Mouse (Mus musculus) kidney, postnatal 0 days (tissue): ENCODE data around the gene Tmigd3. TPM values are rescaled to one million over a fixed set of nuclear protein-coding genes. Genes with fewer than 3 reads are reported as not detected.

Experiments used
- ATAC-seq: fragments of 200-750 bp; cut with Nextera tagmentation; replicated peaks from 2 replicates; pipeline ENCODE4 v1.8.0; 2017; ENCODE audit warnings: low read depth, moderate number of reproducible peaks, moderate TSS enrichment, moderate library complexity; ENCODE audit not compliant: low FRiP score
- DNase-seq: peaks from one replicate; pipeline ENCODE4 v3.0.0-alpha.2; 2016; ENCODE audit warnings: low spot score
- H3K27ac ChIP-seq: fragments of 300-500 bp; sonication (generic); 2 replicates; pipeline ENCODE4 v1.5.1; 2014; ENCODE audit warnings: mild to moderate bottlenecking
- H3K27me3 ChIP-seq: fragments of 300-500 bp; sonication (generic); 2 replicates; pipeline ENCODE4 v1.6.1; 2014; ENCODE audit warnings: low read length, mixed read lengths; ENCODE audit not compliant: insufficient read depth
- H3K36me3 ChIP-seq: fragments of 300-500 bp; sonication (generic); 2 replicates; pipeline ENCODE4 v1.6.1; 2014; ENCODE audit warnings: low read length, mixed read lengths; ENCODE audit not compliant: insufficient read depth
- H3K4me1 ChIP-seq: fragments of 300-500 bp; sonication (generic); replicated peaks from 2 replicates; pipeline ENCODE4 v1.6.1; 2014; ENCODE audit warnings: antibody characterized with exemption, low read length, mixed read lengths; ENCODE audit not compliant: insufficient read depth
- H3K4me2 ChIP-seq: fragments of 300-500 bp; sonication (generic); 2 replicates; pipeline ENCODE4 v1.6.1; 2014; ENCODE audit warnings: mild to moderate bottlenecking, low read length, moderate library complexity, mixed read lengths
- H3K4me3 ChIP-seq: fragments of 300-500 bp; sonication (generic); replicated peaks from 2 replicates; pipeline ENCODE4 v1.5.1; 2014; ENCODE audit warnings: low read depth, low read length
- H3K9ac ChIP-seq: fragments of 300-500 bp; sonication (generic); 2 replicates; pipeline ENCODE4 v1.6.1; 2014; ENCODE audit warnings: low read depth, low read length
- H3K9me3 ChIP-seq: fragments of 300-500 bp; sonication (generic); replicated peaks from 2 replicates; pipeline ENCODE4 v1.6.1; 2016; ENCODE audit warnings: low read length, inconsistent platforms, mixed read lengths
- CTCF ChIP-seq: IDR thresholded peaks from 2 replicates; pipeline ENCODE4 v1.5.1; 2016; ENCODE audit warnings: antibody characterized with exemption, low read depth, mild to moderate bottlenecking, moderate library complexity
- WGBS: fragments of 180-500 bp; shearing (Covaris S2); extraction: QIAGEN DNeasy Blood & Tissue Kit; methylation state at CpG from one replicate; pipeline ENCODE4 v1.1.7; 2014; 5-methylcytosine and 5-hydroxymethylcytosine counted together
- polyA plus RNA-seq: library from polyadenylated mRNA; unstranded; fragments of >200 nt; fragmentation: Nextera tagmentation; extraction: Ambion mirVana; gene quantifications from 2 replicates; pipeline ENCODE4 v1.2.1, GENCODE M21; 2015

The Tmigd3 gene
- 0.18 TPM in 1 of 2 replicates, not detected in the other for polyA plus RNA-seq

- no peak within 1 kb of the TSS for H3K4me2 ChIP-seq
- H3K9me3 ChIP-seq: no peaks in the 10 kb centered on the region
- DNase-seq (no peak), ATAC-seq (no peak)
- WGBS: 89% methylated on average over 3 of the region's 3 CpGs
- no peaks in the 10 kb centered on the region for H3K4me1 ChIP-seq
- H3K9ac ChIP-seq: no peak within 1 kb of the TSS
- H3K27ac ChIP-seq: no peak within 1 kb of the TSS
- no peak for TF ChIP-seq CTCF
- H3K4me3 ChIP-seq: no peak within 1 kb of the TSS
- H3K36me3 ChIP-seq: no peaks in the 10 kb centered on the region
- H3K27me3 ChIP-seq: no peaks in the 10 kb centered on the region
Observed at GRCm38 (mm10) chr3:105870558-105870957, at the start of gene Tmigd3, which contains the start of gene Adora3. Gene Tmigd3 (plus strand): TSS chr3:105870903. Gene Adora3 (plus strand): TSS chr3:105870858.

GRCm38 (mm10) chr3:105821504-105821903 is 49.2 kb upstream of the Tmigd3 start:
- Histone ChIP-seq H3K9ac (no peak overlapping the region), H3K4me3 (no peak overlapping the region), H3K36me3 (no peaks in the 10 kb centered on the region), H3K4me2 (no peak overlapping the region), H3K4me1 (no peaks in the 10 kb centered on the region; the same call in 1 of the 2 replicates), H3K9me3 (no peaks in the 10 kb centered on the region), H3K27ac (no peak overlapping the region), H3K27me3 (no peaks in the 10 kb centered on the region)
- ATAC-seq (no peak), DNase-seq (no peak)
- no peak for TF ChIP-seq CTCF
- 92% methylated on average over 3 of the region's 3 CpGs for WGBS

- Histone ChIP-seq H3K36me3 (no peaks in the 10 kb centered on the region), H3K27ac (no peak overlapping the region), H3K9ac (no peak overlapping the region), H3K4me2 (no peak overlapping the region), H3K27me3 (no peaks in the 10 kb centered on the region), H3K4me1 (no peaks in the 10 kb centered on the region; the same call in 1 of the 2 replicates), H3K9me3 (no peaks in the 10 kb centered on the region), H3K4me3 (no peak overlapping the region)
- DNase-seq (no peak), ATAC-seq (no peak)
- no peak for TF ChIP-seq CTCF
Observed at GRCm38 (mm10) chr3:105823609-105824008, 47.1 kb upstream of the Tmigd3 start.

GRCm38 (mm10) chr3:105824103-105824502 is 46.6 kb upstream of the Tmigd3 start:
- no peak overlapping the region for H3K27ac ChIP-seq
- no peak for TF ChIP-seq CTCF
- H3K36me3 ChIP-seq: no peaks in the 10 kb centered on the region
- no peaks in the 10 kb centered on the region for H3K9me3 ChIP-seq
- ATAC-seq (no peak), DNase-seq (peak; percentile 14)
- 45% methylated on average over 5 of the region's 5 CpGs for WGBS
- no peak overlapping the region for H3K9ac ChIP-seq
- H3K4me3 ChIP-seq: no peak overlapping the region
- H3K4me2 ChIP-seq: no peak overlapping the region
- H3K27me3 ChIP-seq: no peaks in the 10 kb centered on the region
- no peaks in the 10 kb centered on the region; the same call in 1 of the 2 replicates for H3K4me1 ChIP-seq

GRCm38 (mm10) chr3:105824704-105825103 is 46.0 kb upstream of the Tmigd3 start:
- H3K9me3 ChIP-seq: no peaks in the 10 kb centered on the region
- ATAC-seq (no peak), DNase-seq (no peak)
- no peaks in the 10 kb centered on the region; the same call in 1 of the 2 replicates for H3K4me1 ChIP-seq
- no peak overlapping the region for H3K27ac ChIP-seq
- H3K9ac ChIP-seq: no peak overlapping the region
- H3K4me3 ChIP-seq: no peak overlapping the region
- no peaks in the 10 kb centered on the region for H3K27me3 ChIP-seq
- H3K36me3 ChIP-seq: no peaks in the 10 kb centered on the region
- no peak overlapping the region for H3K4me2 ChIP-seq
- no peak for TF ChIP-seq CTCF
- 49% methylated on average over 2 of the region's 2 CpGs for WGBS

GRCm38 (mm10) chr3:105825501-105826161 is 45.1 kb upstream of the Tmigd3 start:
- H3K9ac ChIP-seq: no peak overlapping the region
- H3K4me2 ChIP-seq: no peak overlapping the region
- DNase-seq: peak; percentile 59
- no peaks in the 10 kb centered on the region for H3K36me3 ChIP-seq
- H3K27me3 ChIP-seq: no peaks in the 10 kb centered on the region
- no peak; the same call in 1 of the 2 replicates for ATAC-seq
- WGBS: 39% methylated on average over 7 of the region's 7 CpGs
- TF ChIP-seq CTCF: no peak
- H3K4me1 ChIP-seq: no peaks in the 10 kb centered on the region; the same call in 1 of the 2 replicates
- 0 out of 2 replicates have a peak overlapping the region, but pooled peaks have one; percentile 19 for H3K27ac ChIP-seq
- H3K4me3 ChIP-seq: no peak overlapping the region
- no peaks in the 10 kb centered on the region for H3K9me3 ChIP-seq
